Mouse (Mus musculus) gastrocnemius, adult 2 months (tissue): ENCODE measurements around the gene Snx30. TPM values are rescaled to one million over a fixed set of nuclear protein-coding genes. Genes with fewer than 3 reads are reported as not detected.
A peak's percentile ranks its signal among the peaks of the same experiment; 100 is the strongest.
"Not testable (repeated sequence)": the region's sequence is repeated elsewhere in the genome, so short reads cannot be mapped to it uniquely, and the experiment has no call there.

ENCODE experiments used
- DNase-seq: peaks from one replicate; pipeline ENCODE4 v3.0.0; 2022
- H3K27ac ChIP-seq: fragments of 200-600 bp; 2 replicates; pipeline ENCODE4 v1.8.1; 2022; ENCODE audit warnings: mild to moderate bottlenecking
- H3K4me3 ChIP-seq: fragments of 200-600 bp; 2 replicates; pipeline ENCODE4 v1.8.1; 2022; ENCODE audit warnings: mild to moderate bottlenecking, moderate library complexity
- CTCF ChIP-seq: fragments of 200-600 bp; IDR thresholded peaks from 2 replicates; pipeline ENCODE4 v1.8.1; 2022; ENCODE audit warnings: antibody characterized with exemption, mild to moderate bottlenecking, moderate library complexity
- intact Hi-C: fragments of 180-260 bp; cut with DNase I; formaldehyde crosslinking; loops from one replicate; pipeline ENCODE4 v1.15.1; 2025
- total RNA-seq, 2 experiments: library from RNA; stranded (reverse); gene quantifications; 2 replicates each; pipeline ENCODE4 v1.2.3; 2021

Gene Snx30
- total RNA-seq, 2 experiments from 2014 or later = 3.1 to 4.1 TPM

DNA sequence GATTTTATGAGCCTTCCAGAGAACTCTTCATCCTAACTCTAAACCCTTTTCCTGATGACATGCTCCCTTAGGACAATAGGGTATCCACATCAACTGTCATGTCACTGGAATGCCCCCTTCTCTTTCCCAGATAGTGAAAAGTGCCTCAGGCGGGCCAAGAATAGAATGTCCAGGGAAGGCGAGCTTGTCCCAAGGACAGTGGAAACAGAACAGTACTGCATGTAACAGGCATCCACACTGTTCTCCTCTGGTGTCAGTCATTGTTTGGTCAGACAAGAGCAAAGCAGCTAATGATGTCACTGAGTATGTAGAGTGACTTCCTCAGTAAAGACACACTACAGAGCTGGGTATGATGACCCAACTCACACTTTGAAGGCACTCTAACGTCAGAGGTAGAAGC lies 27.8 kb upstream of the Snx30 start:
- no peak for DNase-seq
- intact Hi-C loops = no loop called here
- TF ChIP-seq CTCF = no peak
- no peak overlapping the region for H3K4me3 ChIP-seq
- H3K27ac ChIP-seq = no peak overlapping the region

DNA sequence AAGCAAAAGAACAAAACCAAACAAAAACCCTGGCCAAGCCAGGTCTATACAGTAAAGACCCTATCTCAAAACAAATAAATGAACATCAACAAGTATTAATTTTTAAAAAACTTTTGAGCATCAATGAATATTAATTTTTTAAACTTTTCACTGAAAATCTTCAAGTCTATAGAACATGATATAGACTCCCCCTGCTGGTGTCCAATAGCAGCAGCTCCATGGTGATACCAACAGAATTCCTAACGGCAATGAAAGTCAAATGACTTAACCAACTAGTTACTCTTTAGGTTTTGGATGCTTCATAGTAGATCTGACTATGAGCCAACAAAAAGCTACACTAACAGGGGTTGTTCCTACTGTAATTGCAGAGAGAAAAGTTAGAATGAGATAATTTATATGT lies 25.1 kb upstream of the Snx30 start:
- no peak for DNase-seq
- TF ChIP-seq CTCF = peak; percentile 63
- Histone ChIP-seq H3K27ac (no peak overlapping the region), H3K4me3 (no peak overlapping the region)
- intact Hi-C loops = loop anchor here (5.0 kb wide), 1 partner anchor 153 kb away; the partner anchor contains the start of gene E130308A19Rik

DNA sequence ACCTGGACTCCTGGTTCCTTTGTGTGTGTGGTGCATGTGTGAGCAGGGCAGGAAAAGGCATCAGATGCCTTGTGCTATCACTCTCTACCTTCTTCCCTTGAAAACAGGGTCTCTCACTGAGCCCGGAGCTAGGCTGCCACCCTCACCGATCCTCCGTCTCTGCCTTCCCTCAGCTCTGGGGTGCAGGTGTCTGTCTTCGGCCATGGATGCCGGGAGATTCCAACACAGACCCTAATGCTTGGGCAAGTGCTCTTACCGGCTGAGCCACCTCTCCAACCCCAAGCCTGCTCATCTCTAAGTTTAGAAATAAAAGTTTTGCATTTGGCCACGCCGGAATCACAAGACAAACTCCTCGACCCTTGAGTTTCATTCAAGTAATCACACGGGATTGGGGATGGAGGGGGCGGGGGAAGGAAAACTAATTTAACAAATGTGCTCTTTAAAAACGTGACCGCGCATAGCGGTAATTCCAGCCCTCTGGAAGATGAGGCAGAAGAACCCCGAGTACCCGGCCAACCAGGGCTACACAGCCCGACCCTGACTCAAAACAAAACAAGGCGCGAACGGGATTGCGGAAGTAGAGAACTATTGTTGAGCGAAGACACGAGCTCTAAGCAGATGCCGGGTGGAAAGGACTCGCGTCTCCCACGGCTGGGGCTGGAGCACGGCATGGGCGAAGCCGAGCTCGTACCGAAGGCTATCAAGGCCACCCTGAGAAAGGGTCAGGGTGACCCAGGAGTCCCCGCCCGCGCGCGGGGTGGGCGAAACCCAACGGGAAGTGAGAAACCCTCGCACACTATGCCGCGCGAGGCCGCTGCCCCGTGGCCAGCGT lies 22.6 kb upstream of the Snx30 start:
- Histone ChIP-seq H3K4me3 (peak overlapping the region; percentile 93), H3K27ac (peak overlapping the region; percentile 79)
- no peak for DNase-seq
- TF ChIP-seq CTCF = no peak
- intact Hi-C loops = loop anchor here (5.0 kb wide), 1 partner anchor 156 kb away; the partner anchor contains the start of gene E130308A19Rik

DNA sequence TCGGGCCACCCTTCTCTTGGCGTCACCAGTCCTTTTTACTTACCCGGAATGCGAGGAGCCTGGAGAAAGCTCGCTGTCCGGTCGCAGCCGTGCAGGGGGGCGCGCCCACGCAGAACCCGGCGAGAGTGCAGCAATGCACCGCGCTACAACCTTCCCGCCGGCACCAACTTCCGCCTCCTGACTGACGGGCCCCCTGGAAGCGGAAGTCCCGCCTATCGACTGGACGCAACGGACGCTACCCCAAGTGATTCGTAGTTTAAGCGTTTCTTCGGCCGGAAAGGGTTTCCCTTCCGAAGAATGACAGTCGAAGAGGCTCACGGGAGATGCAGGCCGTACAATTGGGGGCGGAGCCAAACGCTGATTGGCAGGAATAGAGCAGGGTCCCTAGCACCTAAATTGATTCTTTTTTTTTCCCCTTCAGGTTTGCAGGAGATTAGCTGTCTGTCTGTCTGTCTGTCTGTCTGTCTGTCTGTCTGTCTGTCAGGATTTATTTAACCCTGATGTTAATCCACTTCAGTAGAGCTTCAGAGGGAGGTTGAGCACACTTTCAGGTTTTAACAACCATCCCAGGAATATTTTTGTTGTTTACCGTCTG lies 21.9 kb upstream of the Snx30 start:
- H3K27ac ChIP-seq = peak overlapping the region; percentile 79
- no peak for TF ChIP-seq CTCF
- peak; percentile 96 for DNase-seq
- H3K4me3 ChIP-seq = peak overlapping the region; percentile 93
- intact Hi-C loops = loop anchor here (5.0 kb wide), 1 partner anchor 156 kb away; the partner anchor contains the start of gene E130308A19Rik

DNA sequence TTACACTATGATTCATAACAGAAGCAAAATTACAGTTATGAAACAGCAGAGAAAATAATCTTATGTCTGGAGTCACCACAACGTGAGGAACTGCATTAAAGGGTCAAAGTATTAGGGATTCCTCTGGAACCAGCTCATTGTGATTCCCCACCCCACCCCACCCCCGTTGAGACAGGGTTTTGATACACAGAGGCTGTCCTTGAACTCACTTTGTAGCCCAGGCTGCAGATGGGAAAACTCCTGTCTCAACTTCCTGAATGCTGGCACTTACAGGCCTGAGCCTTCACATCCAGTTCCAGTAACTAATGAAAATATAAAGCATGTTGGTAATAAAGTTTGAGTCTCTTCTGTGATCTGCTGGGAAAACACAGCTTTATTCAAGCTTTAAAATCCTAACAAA lies 20.2 kb upstream of the Snx30 start:
- Histone ChIP-seq H3K4me3 (no peak overlapping the region), H3K27ac (no peak overlapping the region; the same call in 1 of the 2 replicates)
- no peak for TF ChIP-seq CTCF
- intact Hi-C loops = no loop called here
- DNase-seq = no peak

DNA sequence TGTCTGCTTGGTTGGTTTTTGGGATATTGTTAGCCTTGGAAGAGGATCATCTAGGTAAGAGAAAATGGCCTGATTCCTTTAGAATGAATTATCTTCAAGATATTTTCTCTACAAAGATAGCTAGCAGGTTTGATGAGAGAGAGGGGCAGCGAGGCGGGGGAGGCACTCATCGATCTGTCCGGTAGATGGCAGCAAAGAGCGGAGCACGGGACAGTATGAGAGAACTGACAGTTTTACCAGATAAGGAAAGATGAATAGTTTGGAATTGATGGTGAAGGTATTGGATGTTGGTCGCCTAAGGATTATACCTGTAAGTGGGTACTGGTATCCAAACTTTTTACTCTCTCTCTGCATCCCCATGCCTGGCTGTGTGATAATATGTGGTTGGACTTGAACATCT lies 19.0 kb upstream of the Snx30 start:
- peak; percentile 96 for TF ChIP-seq CTCF
- intact Hi-C loops = loop anchor here (1.0 to 2.0 kb wide), 3 partner anchors 64 to 142 kb away; no protein-coding TSS in a partner anchor
- no peak overlapping the region for H3K4me3 ChIP-seq
- H3K27ac ChIP-seq = no peak overlapping the region
- peak; percentile 80 for DNase-seq

DNA sequence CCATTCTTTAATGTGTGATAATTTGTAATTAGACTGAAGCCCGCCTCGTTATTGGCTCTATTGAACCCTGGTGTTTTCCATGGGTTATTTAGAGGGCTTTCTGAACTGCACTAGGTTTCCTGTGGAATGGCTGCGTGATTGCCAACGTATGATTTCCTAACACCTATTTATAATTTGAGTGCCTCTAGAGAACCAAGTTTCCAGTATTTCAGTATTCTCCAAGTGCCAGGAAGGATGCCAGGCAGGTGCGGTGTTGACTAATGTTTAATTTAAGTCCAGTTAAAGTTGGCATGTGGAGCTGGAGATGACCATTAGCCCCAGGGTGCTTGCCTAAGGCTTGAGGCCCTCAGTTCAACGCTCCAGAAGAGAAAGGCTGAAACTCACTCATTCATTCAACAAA lies 18.5 kb upstream of the Snx30 start:
- intact Hi-C loops = loop anchor here (1.0 to 2.0 kb wide), 2 partner anchors 63 to 142 kb away; no protein-coding TSS in a partner anchor
- DNase-seq = no peak
- Histone ChIP-seq H3K27ac (no peak overlapping the region), H3K4me3 (no peak overlapping the region)
- no peak for TF ChIP-seq CTCF

DNA sequence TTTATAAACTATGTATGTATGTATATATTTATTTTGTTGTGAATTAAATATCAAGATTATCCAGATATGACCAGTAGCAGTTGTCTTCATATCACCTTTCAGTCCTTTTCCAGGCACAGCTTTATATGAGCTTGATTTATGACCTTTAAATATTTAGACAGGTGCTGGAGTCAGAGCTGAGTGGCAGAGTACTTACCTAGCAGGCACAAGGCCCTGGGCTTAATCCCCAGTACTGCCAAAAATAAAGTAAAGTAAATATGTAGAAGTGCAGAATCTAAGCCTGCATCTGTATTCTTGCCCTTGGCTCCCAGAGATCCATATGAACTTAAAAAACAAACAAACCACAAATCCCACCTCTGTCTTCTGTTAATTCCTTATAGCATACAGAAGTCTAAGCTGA lies 16.6 kb upstream of the Snx30 start:
- Histone ChIP-seq H3K27ac (peak overlapping the region; percentile 38; the same call in 1 of the 2 replicates), H3K4me3 (no peak overlapping the region)
- TF ChIP-seq CTCF = no peak
- intact Hi-C loops = no loop called here
- no peak for DNase-seq

DNA sequence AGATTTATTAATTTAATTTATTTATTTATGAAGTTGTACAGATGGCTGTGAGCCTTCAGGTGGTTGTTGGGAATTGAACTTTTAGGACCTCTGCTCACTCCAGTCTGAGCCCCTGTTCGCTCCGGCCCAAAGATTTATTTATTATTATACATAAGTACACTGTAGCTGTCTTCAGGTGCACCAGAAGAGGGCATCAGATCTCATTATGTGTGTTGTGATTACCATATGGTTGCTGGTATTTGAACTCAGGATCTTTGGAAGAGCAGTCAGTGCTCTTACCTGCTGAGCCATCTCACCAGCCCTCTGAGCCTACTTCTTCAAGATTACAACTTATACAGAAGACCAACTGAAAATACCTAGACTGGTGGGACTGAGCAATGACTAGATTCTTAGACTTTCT lies 12.0 kb upstream of the Snx30 start:
- H3K4me3 ChIP-seq, H3K27ac ChIP-seq, intact Hi-C loops, DNase-seq: not testable (repeated sequence)
- TF ChIP-seq CTCF = peak; percentile 7; the same call in 1 of the 2 replicates

DNA sequence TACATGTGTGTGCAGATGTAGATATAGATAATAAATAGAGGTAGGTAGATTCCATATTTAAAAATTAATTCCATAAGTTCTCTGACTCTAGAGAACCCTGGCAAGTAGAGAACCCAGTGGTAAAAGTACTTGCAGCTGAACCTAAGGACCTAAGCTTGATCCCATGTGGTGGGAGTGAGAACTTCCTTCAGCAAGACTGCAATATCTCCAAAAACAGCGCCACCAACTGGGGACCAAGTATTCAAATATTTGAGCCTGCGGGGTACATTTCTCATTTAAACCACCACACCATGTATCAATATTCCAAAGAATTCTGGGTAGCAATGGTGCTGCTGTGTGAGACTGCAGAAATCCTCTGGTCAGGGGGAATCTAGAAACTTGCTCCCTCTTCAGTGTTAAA lies 11.5 kb upstream of the Snx30 start:
- no peak overlapping the region for H3K4me3 ChIP-seq
- intact Hi-C loops = no loop called here
- DNase-seq = no peak
- no peak overlapping the region for H3K27ac ChIP-seq
- TF ChIP-seq CTCF = no peak

DNA sequence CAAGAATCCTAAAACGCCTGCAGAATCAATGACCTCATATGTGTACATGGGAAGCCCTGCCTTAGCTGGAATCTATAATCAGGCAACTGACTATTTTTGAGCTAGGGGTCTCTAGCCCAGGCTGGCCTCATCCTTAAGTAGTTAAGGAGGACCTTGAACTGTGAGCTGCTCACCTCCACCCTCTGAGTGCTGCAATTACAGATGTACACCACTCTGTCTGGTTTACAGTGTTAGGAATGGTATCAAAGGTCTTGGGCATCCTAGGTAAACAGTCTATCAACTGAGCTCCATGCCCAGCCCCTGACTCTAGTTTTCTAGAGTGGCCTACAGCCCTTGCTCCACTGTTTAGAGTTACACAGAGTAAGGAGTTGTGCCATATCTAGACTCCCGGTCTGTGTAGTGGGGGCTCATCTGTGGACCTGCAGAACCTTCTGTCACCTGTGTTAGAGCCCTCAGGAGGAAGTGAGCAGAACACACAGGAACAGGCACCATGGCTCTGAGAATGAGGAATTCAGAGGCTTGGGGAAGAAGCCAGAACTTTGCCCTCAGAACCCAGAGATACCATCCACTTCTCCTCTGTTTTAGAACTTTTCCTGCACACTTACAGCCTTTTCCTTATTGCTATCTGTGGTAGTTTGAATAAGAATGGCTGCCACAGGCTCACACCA lies 9.7 kb upstream of the Snx30 start:
- no peak overlapping the region for H3K4me3 ChIP-seq
- DNase-seq = no peak
- H3K27ac ChIP-seq = no peak overlapping the region
- intact Hi-C loops = no loop called here
- no peak for TF ChIP-seq CTCF

DNA sequence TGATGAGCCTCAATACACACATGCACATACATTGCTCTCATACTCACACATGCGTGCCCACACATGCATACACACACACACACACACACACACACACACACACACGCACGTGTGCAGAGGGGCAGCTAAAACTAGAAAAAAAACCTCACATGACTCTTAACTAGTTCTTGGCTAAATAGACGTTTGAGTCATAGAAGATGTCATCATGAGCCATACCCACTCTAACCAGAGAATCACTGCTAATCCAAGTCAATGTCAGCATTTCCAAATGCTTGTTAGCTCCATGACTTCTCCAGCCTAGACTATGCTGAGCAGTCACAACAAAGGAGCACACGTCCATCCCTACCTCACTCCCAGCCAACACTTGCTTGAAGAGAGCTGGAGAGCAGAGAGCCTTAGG lies 5.5 kb upstream of the Snx30 start:
- no peak for TF ChIP-seq CTCF
- DNase-seq = no peak
- no peak overlapping the region for H3K27ac ChIP-seq
- intact Hi-C loops = no loop called here
- no peak overlapping the region for H3K4me3 ChIP-seq

DNA sequence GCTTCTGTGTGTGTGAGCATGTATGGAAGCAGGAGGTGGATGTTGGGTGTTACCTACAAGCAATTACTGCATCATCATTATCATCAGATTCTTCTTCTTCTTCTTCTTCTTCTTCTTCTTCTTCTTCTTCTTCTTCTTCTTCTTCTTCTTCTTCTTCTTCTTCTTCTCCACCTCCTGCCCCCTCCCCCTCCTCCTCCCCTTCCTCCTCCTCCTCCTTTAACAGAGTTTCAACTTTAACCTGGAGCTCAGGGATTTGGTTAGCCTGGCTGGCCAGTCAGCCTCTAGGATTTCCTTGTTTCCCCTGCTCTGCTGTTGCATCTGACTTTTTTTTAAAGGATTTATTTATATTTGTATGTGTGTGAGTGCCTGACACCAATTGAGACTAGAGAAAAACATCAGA lies 4.2 kb upstream of the Snx30 start, which contains the start of gene Inip:
Gene Inip, minus strand, starts transcription at position 101 of the 400 bp plus-strand sequence.
- TF ChIP-seq CTCF = no peak
- intact Hi-C loops = no loop called here
- H3K4me3 ChIP-seq = no peak within 1 kb of the TSS
- H3K27ac ChIP-seq = no peak within 1 kb of the TSS
- DNase-seq = no peak
